Mouse (Mus musculus): Measurements from ENCODE around the gene Cotl1. TPM values are rescaled to one million over a fixed set of nuclear protein-coding genes. Genes with fewer than 3 reads are reported as not detected.
A peak's percentile ranks its signal among the peaks of the same experiment; 100 is the strongest.

Cotl1 gene
- polyA plus RNA-seq, 1 experiment from 2014 or later = 33.3 TPM

- ATAC-seq (no peak), DNase-seq (ENCODE audit: low read depth, low spot score) (no peak)
- no peak for TF ChIP-seq CTCF (IDR thresholded peaks at IDR 0.05)
- H3K27me3 ChIP-seq = no peaks in the 10 kb centered on the region
- in situ Hi-C loops (cut with MboI; ENCODE audit: low pct_unique_long_range_greater_than_20kb) = loop anchor here (5.0 kb wide), 3 partner anchors 62 to 302 kb away; partner anchors contain the start of gene Cotl1
- CTCF ChIA-PET = interaction anchor here (0.8 to 8.6 kb wide), 13 partner anchors 21 to 151 kb away, joined by 3 to 121 read pairs (median 5); partner anchors contain the start of genes Cotl1 and Klhl36
- POLR2A ChIA-PET = interaction anchor here (0.6 to 3.3 kb wide), 2 partner anchors 93 to 122 kb away, joined by 3 to 23 read pairs; no protein-coding TSS in a partner anchor
These were observed 59.8 kb downstream of the Cotl1 start for GRCm38 (mm10) chr8:119780402-119781049.

GRCm38 (mm10) chr8:119779013-119779737, 61.2 kb downstream of the Cotl1 start:
- ATAC-seq (no peak), DNase-seq (ENCODE audit: low read depth, low spot score) (peak; percentile 55)
- TF ChIP-seq CTCF (IDR thresholded peaks at IDR 0.05) = no peak
- in situ Hi-C loops (cut with MboI; ENCODE audit: low pct_unique_long_range_greater_than_20kb) = loop anchor here (5.0 kb wide), 1 partner anchor 92 kb away; no protein-coding TSS in a partner anchor
- ChIA-PET POLR2A (interaction anchor here (1.0 to 3.3 kb wide), 4 partner anchors 60 to 92 kb away, joined by 3 to 23 read pairs (median 5); no protein-coding TSS in a partner anchor), CTCF (interaction anchor here (0.7 to 8.6 kb wide), 37 partner anchors 10 to 318 kb away, joined by 3 to 121 read pairs (median 4); partner anchors contain the start of genes Cotl1 and Klhl36)
- no peaks in the 10 kb centered on the region for H3K27me3 ChIP-seq

- TF ChIP-seq CTCF (IDR thresholded peaks at IDR 0.05) = no peak
- peak; percentile 95 for ATAC-seq
These were observed 62.1 kb downstream of the Cotl1 start, which contains the start of gene Tldc1 for GRCm38 (mm10) chr8:119778263-119778662. Gene Tldc1 (minus strand): TSS chr8:119778416.

GRCm38 (mm10) chr8:119777765-119778164, 62.6 kb downstream of the Cotl1 start:
- H3K27me3 ChIP-seq = no peaks in the 10 kb centered on the region
- no peak for TF ChIP-seq CTCF (IDR thresholded peaks at IDR 0.05)
- DNase-seq (ENCODE audit: low read depth, low spot score) = no peak
- ChIA-PET CTCF (interaction anchor here (1.0 to 8.6 kb wide), 12 partner anchors 9 to 136 kb away, joined by 3 to 121 read pairs (median 6); partner anchors contain the start of gene Cotl1), POLR2A (interaction anchor here (1.2 to 3.3 kb wide), 2 partner anchors 61 to 91 kb away, joined by 3 to 23 read pairs; no protein-coding TSS in a partner anchor)
- ATAC-seq = peak; percentile 5
- in situ Hi-C loops (cut with MboI; ENCODE audit: low pct_unique_long_range_greater_than_20kb) = loop anchor here (5.0 kb wide), 1 partner anchor 90 kb away; no protein-coding TSS in a partner anchor

More at GRCm38 (mm10) chr8:119778263-119778662, 62.1 kb downstream of the Cotl1 start, which contains the start of gene Tldc1:
- in situ Hi-C loops (cut with MboI; ENCODE audit: low pct_unique_long_range_greater_than_20kb) = loop anchor here (5.0 kb wide), 1 partner anchor 91 kb away; no protein-coding TSS in a partner anchor
- ChIA-PET POLR2A (interaction anchor here (0.7 to 3.3 kb wide), 4 partner anchors 61 to 91 kb away, joined by 3 to 23 read pairs (median 5); no protein-coding TSS in a partner anchor), CTCF (interaction anchor here (1.0 to 8.6 kb wide), 21 partner anchors 10 to 182 kb away, joined by 3 to 121 read pairs (median 4); partner anchors contain the start of gene Cotl1)
- DNase-seq (ENCODE audit: low read depth, low spot score) = peak; percentile 97
- H3K27me3 ChIP-seq = no peaks in the 10 kb centered on the region

GRCm38 (mm10) chr8:119776668-119777245, 63.6 kb downstream of the Cotl1 start:
- ChIA-PET CTCF (interaction anchor here (1.6 to 8.6 kb wide), 6 partner anchors 8 to 100 kb away, joined by 6 to 121 read pairs (median 14); partner anchors contain the start of gene Cotl1), POLR2A (interaction anchor here (3.3 kb wide), 1 partner anchor 90 kb away, joined by 23 read pairs; no protein-coding TSS in a partner anchor)
- in situ Hi-C loops (cut with MboI; ENCODE audit: low pct_unique_long_range_greater_than_20kb) = loop anchor here (5.0 kb wide), 1 partner anchor 89 kb away; no protein-coding TSS in a partner anchor
- DNase-seq (ENCODE audit: low read depth, low spot score) (no peak), ATAC-seq (no peak)
- no peak for TF ChIP-seq CTCF (IDR thresholded peaks at IDR 0.05)
- no peaks in the 10 kb centered on the region for H3K27me3 ChIP-seq

- no peaks in the 10 kb centered on the region for H3K27me3 ChIP-seq
- in situ Hi-C loops (cut with MboI; ENCODE audit: low pct_unique_long_range_greater_than_20kb) = no loop called here
- no peak for TF ChIP-seq CTCF (IDR thresholded peaks at IDR 0.05)
- ATAC-seq (no peak), DNase-seq (ENCODE audit: low read depth, low spot score) (no peak)
- POLR2A ChIA-PET = no interaction called here
- CTCF ChIA-PET = no interaction called here
These were observed 74.4 kb downstream of the Cotl1 start for GRCm38 (mm10) chr8:119765761-119766444.

- no peaks in the 10 kb centered on the region for H3K27me3 ChIP-seq
- no peak for ATAC-seq
- in situ Hi-C loops (cut with MboI; ENCODE audit: low pct_unique_long_range_greater_than_20kb) = no loop called here
- ChIA-PET POLR2A (no interaction called here), CTCF (no interaction called here)
- no peak for DNase-seq (ENCODE audit: low read depth, low spot score)
- no peak for TF ChIP-seq CTCF (IDR thresholded peaks at IDR 0.05)
These were observed 75.0 kb downstream of the Cotl1 start for GRCm38 (mm10) chr8:119765311-119765710.

GRCm38 (mm10) chr8:119762226-119763220, 77.8 kb downstream of the Cotl1 start:
- POLR2A ChIA-PET = interaction anchor here (0.6 kb wide), 1 partner anchor 69 kb away, joined by 3 read pairs; no protein-coding TSS in a partner anchor
- ATAC-seq (no peak), DNase-seq (ENCODE audit: low read depth, low spot score) (no peak)
- CTCF ChIA-PET = no interaction called here
- in situ Hi-C loops (cut with MboI; ENCODE audit: low pct_unique_long_range_greater_than_20kb) = no loop called here
- TF ChIP-seq CTCF (IDR thresholded peaks at IDR 0.05) = no peak
- H3K27me3 ChIP-seq = no peaks in the 10 kb centered on the region

Measured in Patski (cell line).